Comparison of ENCODE assay signal across 10 mouse cellular contexts in genomic region chr3:122033248-122033837, GRCm38 (mm10). TPM values are rescaled to one million over a fixed set of nuclear protein-coding genes. Genes with fewer than 3 reads are reported as not detected.
A peak's percentile ranks its signal among the peaks of the same experiment; 100 is the strongest.
DNase-seq lines count a peak whose midpoint lies in the region; ATAC-seq and TF ChIP-seq lines count a peak whose summit lies in the region.
"Had no signal": no experiment of that assay in that cellular context is flagged by ENCODE, and none has a peak within 500 bp of the region (broad histone marks: within the 10 kb centered on the region; RNA-seq: fewer than 3 reads in every experiment).

No protein-coding gene starts in this region.

- DNase-seq in liver, postnatal 0 days: no peak
- peak; percentile 12 for DNase-seq in adrenal gland, postnatal 25 days
- DNase-seq in thymus, postnatal 14 days: no peak
- DNase-seq in left cerebral cortex, adult 2 months (ENCODE audit: extremely low spot score in 1 of 2, low spot score in 2 of 2): no peak
- DNase-seq in urinary bladder, postnatal 25 days (ENCODE audit: low spot score): no peak
- DNase-seq: cerebellum, postnatal 25 days; midbrain, embryonic 14.5 days had no signal

- H3K4me2 ChIP-seq in liver, postnatal 0 days (ENCODE audit: low read depth, low read length): no peak overlapping the region
- H3K4me2 ChIP-seq in liver, embryonic 12.5 days: no peak overlapping the region
- no peak overlapping the region for H3K4me2 ChIP-seq in heart, embryonic 16.5 days (ENCODE audit: low read depth, low read length)
- H3K4me2 ChIP-seq in limb, embryonic 13.5 days (replicated peaks): no peak overlapping the region

- TF ChIP-seq EP300 in liver, postnatal 0 days (IDR thresholded peaks at IDR 0.05; ENCODE audit: low read depth): no peak

- peak overlapping the region; percentile 44; the same call in 1 of the 2 replicates for H3K27ac ChIP-seq in liver, postnatal 0 days (ENCODE audit: low read depth)
- no peak overlapping the region for H3K27ac ChIP-seq in liver, embryonic 12.5 days
- H3K27ac ChIP-seq in heart, embryonic 16.5 days (ENCODE audit: low read length): peak overlapping the region; percentile 86
- peak overlapping the region; percentile 22; the same call in 1 of the 2 replicates for H3K27ac ChIP-seq in limb, embryonic 13.5 days
- H3K27ac ChIP-seq in left cerebral cortex, adult 2 months: no peak overlapping the region

- intact Hi-C loops in left cerebral cortex, adult 2 months (cut with DNase I): no loop called here

- ATAC-seq in liver, postnatal 0 days: 0 out of 2 replicates have a peak, but pooled peaks have one; percentile 23
- ATAC-seq in liver, embryonic 12.5 days: no peak
- peak; percentile 35; the same call in 1 of the 2 replicates for ATAC-seq in heart, embryonic 16.5 days (replicated peaks; ENCODE audit: extremely low read depth, insufficient read depth, low FRiP score)
- no peak for ATAC-seq in limb, embryonic 13.5 days (ENCODE audit: low FRiP score, low read depth)

- peaks cover 9% of the 10 kb centered on the region; the same call in 1 of the 2 replicates for H3K4me1 ChIP-seq in liver, postnatal 0 days (ENCODE audit: insufficient read depth)
- H3K4me1 ChIP-seq in liver, embryonic 12.5 days: peaks cover 7% of the 10 kb centered on the region; the same call in 1 of the 2 replicates
- peaks cover 16% of the 10 kb centered on the region for H3K4me1 ChIP-seq in heart, embryonic 16.5 days (ENCODE audit: control insufficient read depth, insufficient read depth, low read length)
- peaks cover 17% of the 10 kb centered on the region; the same call in 1 of the 2 replicates for H3K4me1 ChIP-seq in limb, embryonic 13.5 days

- H3K27me3 ChIP-seq in liver, postnatal 0 days (ENCODE audit: insufficient read depth, low read length): no peaks in the 10 kb centered on the region
- no peaks in the 10 kb centered on the region for H3K27me3 ChIP-seq in liver, embryonic 12.5 days (replicated peaks)
- H3K27me3 ChIP-seq in heart, embryonic 16.5 days (ENCODE audit: control insufficient read depth, insufficient read depth, low read length): no peaks in the 10 kb centered on the region
- no peaks in the 10 kb centered on the region for H3K27me3 ChIP-seq in limb, embryonic 13.5 days

- H3K36me3 ChIP-seq in liver, postnatal 0 days (replicated peaks; ENCODE audit: insufficient read depth, low read length): no peaks in the 10 kb centered on the region
- H3K36me3 ChIP-seq in liver, embryonic 12.5 days: no peaks in the 10 kb centered on the region
- no peaks in the 10 kb centered on the region for H3K36me3 ChIP-seq in heart, embryonic 16.5 days (ENCODE audit: control insufficient read depth, insufficient read depth)
- no peaks in the 10 kb centered on the region for H3K36me3 ChIP-seq in limb, embryonic 13.5 days

- 43% methylated on average over 9 of the region's 9 CpGs for WGBS in liver, postnatal 0 days (ENCODE audit: insufficient replicate concordance)
- 50% methylated on average over 9 of the region's 9 CpGs for WGBS in liver, embryonic 12.5 days (ENCODE audit: insufficient replicate concordance)
- 23% methylated on average over 9 of the region's 9 CpGs for WGBS in heart, embryonic 16.5 days
- WGBS in limb, embryonic 13.5 days: 39% methylated on average over 9 of the region's 9 CpGs

- H3K9ac ChIP-seq in liver, postnatal 0 days (replicated peaks): no peak overlapping the region
- H3K9ac ChIP-seq in liver, embryonic 12.5 days: no peak overlapping the region
- H3K9ac ChIP-seq in heart, embryonic 16.5 days (ENCODE audit: low read length): peak overlapping the region; percentile 46; the same call in 1 of the 2 replicates
- no peak overlapping the region for H3K9ac ChIP-seq in limb, embryonic 13.5 days

- no peak for TF ChIP-seq CTCF in liver, postnatal 0 days (IDR thresholded peaks at IDR 0.05; ENCODE audit: low read depth)
- no peak for TF ChIP-seq CTCF in left cerebral cortex, adult 2 months (IDR thresholded peaks at IDR 0.05)

- no peak overlapping the region for H3K4me3 ChIP-seq in liver, postnatal 0 days (ENCODE audit: low read depth, low read length)
- H3K4me3 ChIP-seq in liver, embryonic 12.5 days: no peak overlapping the region
- no peak overlapping the region for H3K4me3 ChIP-seq in heart, embryonic 16.5 days (ENCODE audit: low read length)
- no peak overlapping the region for H3K4me3 ChIP-seq in limb, embryonic 13.5 days
- no peak overlapping the region for H3K4me3 ChIP-seq in left cerebral cortex, adult 2 months

- H3K9me3 ChIP-seq in liver, postnatal 0 days (ENCODE audit: low read length): no peaks in the 10 kb centered on the region
- H3K9me3 ChIP-seq in liver, embryonic 12.5 days (replicated peaks): no peaks in the 10 kb centered on the region
- H3K9me3 ChIP-seq in heart, embryonic 16.5 days (replicated peaks; ENCODE audit: control insufficient read depth, low read length): no peaks in the 10 kb centered on the region
- H3K9me3 ChIP-seq in limb, embryonic 13.5 days: peaks cover 7% of the 10 kb centered on the region; the same call in 1 of the 2 replicates

RNA-seq across cellular contexts. Expression of gene Abca4, which starts 10.9 kb away (rescaled TPM):
- polyA plus RNA-seq in liver, postnatal 0 days (2015; fragmentation: Nextera tagmentation; extraction: Ambion mirVana): 0.22 and 0.40 TPM in 2 replicates
- 1.2 and 1.3 TPM in 2 replicates for polyA plus RNA-seq in liver, embryonic 12.5 days (2016; fragmentation: Nextera tagmentation; extraction: Ambion mirVana)
- total RNA-seq in adrenal gland, postnatal 25 days (2021): 2.1 and 5.1 TPM in 2 replicates
- polyA plus RNA-seq in heart, embryonic 16.5 days (2015; fragmentation: Nextera tagmentation; extraction: Ambion mirVana): 3.4 and 3.5 TPM in 2 replicates
- polyA plus RNA-seq in limb, embryonic 13.5 days (2015; fragmentation: Nextera tagmentation; extraction: Ambion mirVana): 0.83 and 1.3 TPM in 2 replicates
- total RNA-seq in left cerebral cortex, adult 2 months (2021): 1 to 10 TPM; 2.0 to 2.1 TPM

Comparison
In these comparisons a context has a peak if more than half of its experiments do, and no peak if none do; other contexts are left out.
1. ATAC-seq: peak in liver, postnatal 0 days (single experiment) and heart, embryonic 16.5 days (single experiment); none in liver, embryonic 12.5 days (single experiment) and limb, embryonic 13.5 days (single experiment).
2. H3K27ac ChIP-seq: peak in liver, postnatal 0 days (single experiment), heart, embryonic 16.5 days (single experiment) and limb, embryonic 13.5 days (single experiment); none in liver, embryonic 12.5 days (single experiment) and left cerebral cortex, adult 2 months (single experiment).